Mouse (Mus musculus) ES-Bruce4 (cell line): Measurements from ENCODE around the gene Tbpl2.

Experiments used
- CTCF ChIP-seq: IDR thresholded peaks from one replicate; pipeline ENCODE4 v1.8.1; 2011; ENCODE audit warnings: low read depth, low read length
- EP300 ChIP-seq: IDR thresholded peaks from 2 replicates; pipeline ENCODE4 v1.6.1; 2011; ENCODE audit warnings: low read depth, low read length; ENCODE audit not compliant: insufficient read depth
- POLR2A ChIP-seq: IDR thresholded peaks from one replicate; pipeline ENCODE4 v1.8.1; 2011; ENCODE audit warnings: low read length; ENCODE audit not compliant: insufficient read depth

DNA sequence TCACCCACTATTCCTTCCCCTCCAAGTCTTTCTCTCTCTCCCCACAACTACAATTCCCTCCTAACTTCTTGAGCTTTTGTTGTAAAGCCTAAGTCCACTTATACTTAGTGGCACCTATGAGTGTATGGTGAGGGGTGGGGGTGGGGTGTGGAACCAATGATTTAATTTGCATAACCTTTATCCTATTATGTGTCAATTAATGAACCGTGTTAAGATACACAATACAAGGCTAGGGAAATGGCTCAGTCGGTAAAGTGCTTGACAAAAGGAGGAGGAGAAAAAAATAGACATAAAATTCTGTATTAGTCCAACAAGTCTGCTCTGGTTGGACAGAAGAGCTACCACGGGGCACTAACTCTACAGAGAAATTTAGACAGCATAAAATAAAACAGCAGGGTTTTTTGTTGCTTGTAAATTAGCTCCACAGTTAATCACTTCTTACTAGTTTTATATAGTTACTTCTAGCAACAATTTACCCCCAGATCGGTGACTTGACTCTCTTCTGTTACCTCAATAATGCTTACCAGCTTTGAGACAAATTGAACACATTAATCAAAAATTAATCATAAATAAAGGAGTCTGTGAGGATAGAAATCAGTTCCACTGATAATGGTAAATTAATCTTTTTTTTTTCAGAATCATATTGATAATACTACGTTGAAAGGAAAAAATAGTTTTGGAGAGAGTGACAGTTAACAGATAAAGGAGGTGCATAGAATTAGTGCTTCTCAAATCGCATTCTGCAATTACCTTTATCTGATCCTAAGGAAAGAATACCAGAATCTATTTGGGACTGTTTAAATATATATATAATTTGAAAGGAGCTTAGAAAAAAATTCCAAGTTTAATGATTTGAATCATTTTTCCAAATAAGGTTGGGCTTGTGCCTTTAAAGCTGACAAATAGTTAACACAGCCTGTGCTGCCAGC lies 48.6 kb downstream of the Tbpl2 start:
- TF ChIP-seq POLR2A (no peak), EP300 (no peak), CTCF (no peak)
